Mouse (Mus musculus) right cerebral cortex, postnatal 36 days (tissue): Measurements from ENCODE around the gene Ccl9.
A peak's percentile ranks its signal among the peaks of the same experiment; 100 is the strongest.
"Not testable (repeated sequence)": the region's sequence is repeated elsewhere in the genome, so short reads cannot be mapped to it uniquely, and the experiment has no call there.

ENCODE experiments used
- DNase-seq, 2 experiments: peaks; one replicate each; pipeline ENCODE4 v3.0.0; 2022; ENCODE audit warnings: low spot score in 2 of 2, mixed read lengths in 1 of 2

Ccl9 gene

DNA sequence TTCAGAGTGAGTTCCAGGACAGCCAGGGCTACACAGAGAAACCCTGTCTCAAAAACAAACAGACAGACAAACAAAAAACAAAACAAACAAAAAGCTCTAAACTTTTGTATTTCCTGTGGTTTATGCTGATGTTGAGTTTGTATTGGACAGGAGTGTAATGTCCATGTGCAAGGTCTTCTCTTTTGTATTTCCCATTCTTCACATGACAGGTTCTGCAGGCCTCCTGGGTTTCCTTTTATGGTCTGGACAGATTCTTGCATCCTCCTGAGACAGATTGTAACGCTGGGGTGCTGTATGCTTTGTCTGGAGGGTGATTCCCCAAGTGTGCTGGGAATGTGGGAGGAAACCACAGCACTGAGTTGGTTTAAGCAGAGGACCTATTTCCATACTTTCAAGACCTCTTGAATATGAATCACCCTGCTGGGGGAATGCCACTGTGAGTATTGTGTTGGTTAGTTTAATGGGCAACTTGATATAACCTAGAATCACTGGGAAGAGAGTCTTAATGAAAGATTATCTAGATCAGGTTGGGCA lies 2.3 kb upstream of the Ccl9 start:
- no peak for DNase-seq

DNA sequence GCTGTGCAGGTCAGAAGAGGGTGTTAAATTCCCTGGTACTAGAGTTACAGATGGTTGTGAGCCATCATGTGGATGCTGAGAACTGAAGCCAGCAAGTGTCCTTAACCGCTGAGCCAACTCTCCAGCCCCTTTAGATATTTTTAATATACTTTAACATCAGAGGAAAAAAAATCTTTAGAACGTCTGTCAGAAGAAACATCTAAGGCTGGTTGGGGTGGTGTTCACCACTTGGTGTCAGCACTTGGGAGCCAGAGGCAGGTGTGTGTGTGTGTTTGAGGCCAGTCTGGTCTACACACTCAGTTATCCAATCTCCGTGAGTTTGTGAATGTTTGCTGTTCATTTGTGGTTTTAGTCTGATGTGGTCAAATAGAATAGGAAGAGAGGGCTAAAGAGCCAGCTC lies 563 bp upstream of the Ccl9 start:
- DNase-seq = no peak

DNA sequence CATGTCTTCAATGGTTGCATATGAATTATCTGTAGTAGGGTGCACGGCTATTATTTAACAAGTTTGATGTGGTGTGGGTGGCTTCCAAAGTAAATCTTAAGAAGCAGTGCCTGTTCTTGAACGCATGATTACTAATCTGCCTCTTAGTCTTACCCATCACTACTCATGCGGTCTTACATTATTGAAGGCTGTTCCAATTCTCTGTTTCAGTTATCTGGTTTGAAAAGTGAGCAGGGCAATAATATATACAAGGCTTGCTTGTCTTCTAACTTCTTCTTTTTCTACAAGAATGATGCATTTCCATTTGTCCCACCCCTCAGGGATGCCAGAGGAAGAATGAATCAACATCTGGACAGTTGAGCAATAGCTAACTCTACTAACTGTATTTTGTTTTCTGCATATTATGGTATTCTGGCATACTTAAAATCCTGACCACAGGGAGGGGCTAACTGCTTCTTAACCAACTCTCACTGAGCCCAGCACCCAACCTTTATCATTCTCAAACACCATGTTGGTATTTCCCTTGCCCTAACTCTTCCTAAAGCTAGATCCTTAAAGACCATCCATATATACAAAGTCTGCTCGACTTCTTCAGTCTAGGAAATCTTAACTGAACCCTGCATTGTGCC lies 1.4 kb downstream of the Ccl9 start:
- DNase-seq = no peak

DNA sequence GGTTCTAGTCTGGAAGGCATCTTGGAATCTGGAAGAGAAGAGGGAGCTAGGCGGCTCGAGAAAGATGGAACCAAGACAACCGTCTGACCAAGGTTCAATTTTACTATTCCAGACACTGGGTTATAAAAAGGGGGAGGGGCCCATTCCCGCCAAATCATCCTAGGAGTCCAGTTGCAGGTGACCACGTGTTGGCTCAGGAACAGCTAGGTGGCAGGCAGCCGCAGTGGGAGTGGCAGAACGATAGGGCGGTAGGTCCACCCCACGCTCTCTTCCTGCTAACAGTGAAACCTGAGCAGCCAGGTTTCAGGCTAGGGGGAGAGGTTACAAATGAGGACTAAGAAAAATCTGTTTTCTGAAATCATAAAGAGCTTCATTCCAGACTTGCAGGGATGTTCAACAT lies 5.6 kb downstream of the Ccl9 start:
- no peak for DNase-seq

DNA sequence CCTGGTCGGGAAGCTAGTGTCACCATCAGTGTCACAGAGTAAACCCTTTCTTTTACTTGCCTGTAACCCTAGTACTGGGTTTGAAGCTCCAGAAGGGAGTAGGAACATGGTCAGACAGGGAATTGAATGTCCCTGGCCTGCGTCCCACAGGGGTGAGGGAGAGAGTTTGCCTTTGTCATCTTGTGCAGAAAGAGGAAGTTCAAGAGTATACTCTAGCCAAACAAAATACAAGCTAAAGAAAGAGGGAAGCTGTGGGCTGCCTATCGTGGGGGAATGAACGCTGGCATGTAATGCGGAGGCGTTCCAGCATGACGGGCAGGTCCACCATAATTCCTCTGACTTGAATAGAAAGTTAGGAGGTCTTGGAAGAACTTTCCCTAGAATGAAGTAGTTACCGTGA lies 6.2 kb downstream of the Ccl9 start:
- DNase-seq = peak in 1 of 2 experiments; percentile 5

DNA sequence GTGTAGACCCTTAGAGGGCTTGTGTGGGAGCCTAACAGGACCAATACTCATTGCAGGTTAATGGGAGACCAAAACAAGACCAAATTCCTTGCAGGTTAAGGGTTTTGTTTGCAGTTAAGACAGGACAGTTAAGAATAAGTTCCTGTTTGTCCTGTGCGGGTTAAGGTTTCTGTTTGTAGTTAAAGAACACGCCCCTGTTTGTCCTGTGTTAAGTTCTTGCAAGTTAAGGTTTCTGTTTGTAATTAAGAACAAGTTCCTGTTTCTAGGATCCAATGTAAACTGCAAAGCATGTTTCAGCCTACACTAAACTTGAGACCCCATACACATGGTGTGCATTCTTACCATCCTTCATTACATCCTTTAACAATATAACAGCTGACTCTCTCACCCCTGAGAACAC lies 8.2 kb downstream of the Ccl9 start:
- DNase-seq = no peak

DNA sequence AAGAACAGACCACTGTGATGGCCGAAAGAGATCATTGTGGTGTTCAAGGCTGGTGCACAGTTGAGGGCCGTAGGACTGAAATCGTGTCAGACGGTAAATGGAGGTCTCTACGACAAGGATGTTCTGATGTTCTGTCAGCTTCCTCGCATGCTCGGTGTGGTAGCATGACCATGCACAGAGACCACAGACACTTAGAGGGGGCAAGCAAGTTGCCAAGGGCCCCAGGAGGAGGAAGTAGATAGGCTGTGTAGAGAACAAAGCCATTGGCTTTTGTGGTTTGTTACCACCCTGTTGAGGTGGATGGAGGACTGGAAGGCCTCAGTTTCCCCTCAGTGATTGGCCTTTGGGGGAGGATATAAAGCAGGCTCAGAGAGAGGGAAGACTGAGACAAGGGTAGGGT lies 9.2 kb downstream of the Ccl9 start:
- no peak for DNase-seq

DNA sequence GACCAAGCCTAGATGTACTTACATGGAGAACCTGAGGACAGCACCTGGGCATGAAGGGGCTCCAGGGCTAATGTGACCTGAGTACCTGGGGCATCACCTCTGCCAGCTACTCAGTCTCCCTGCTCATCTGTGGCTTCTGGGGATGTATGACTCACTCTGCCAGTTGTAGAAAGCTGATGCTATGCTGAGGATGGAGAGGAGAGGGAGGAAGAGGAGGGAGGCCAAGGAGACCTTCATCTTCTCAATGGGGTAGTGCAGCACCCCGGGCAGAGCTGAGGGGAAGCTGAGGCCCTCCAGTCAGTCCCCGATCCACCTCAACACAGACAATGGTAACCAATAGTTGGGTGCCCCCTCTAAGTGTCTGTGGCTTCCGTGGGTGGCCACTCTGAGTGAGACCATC lies 9.7 kb downstream of the Ccl9 start:
- no peak for DNase-seq

DNA sequence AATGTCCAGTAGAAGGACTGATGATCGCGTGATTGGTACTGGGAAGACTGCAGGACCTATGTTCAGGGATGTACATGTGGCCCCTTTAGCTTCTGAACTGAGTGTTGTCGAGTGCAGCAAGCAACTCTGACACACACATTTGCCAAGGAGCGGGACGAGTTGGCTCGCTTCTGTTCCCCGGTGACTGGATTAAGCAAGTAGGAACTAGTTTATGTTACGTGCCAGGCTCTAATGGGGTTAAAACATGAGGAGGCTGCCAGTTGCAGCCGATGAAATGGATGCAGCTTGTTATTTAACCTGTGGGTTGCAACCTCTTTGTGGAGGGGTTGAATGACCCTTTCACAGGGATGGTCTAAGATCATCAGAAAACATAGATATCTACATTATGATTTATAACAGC lies 10.4 kb downstream of the Ccl9 start:
- no peak for DNase-seq

DNA sequence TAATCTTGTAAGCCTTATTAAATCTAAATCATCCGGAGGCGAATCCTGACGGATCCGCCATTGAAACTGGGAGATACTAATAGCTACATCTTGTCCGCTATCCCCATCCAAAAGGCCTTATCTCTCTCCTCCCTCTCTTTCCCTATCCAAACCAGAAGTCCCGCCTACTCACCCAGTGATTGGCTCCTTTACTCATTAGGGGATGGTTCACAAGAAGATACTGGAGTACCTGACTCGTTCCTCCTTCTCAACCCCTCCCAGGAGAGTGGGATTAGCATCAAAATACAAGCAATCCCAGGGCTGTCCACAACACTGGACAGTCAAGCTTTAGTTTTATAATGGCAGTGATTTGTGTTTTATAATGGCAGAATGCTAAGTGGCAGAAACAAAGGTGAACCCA lies 11.1 kb downstream of the Ccl9 start:
- no peak for DNase-seq

DNA sequence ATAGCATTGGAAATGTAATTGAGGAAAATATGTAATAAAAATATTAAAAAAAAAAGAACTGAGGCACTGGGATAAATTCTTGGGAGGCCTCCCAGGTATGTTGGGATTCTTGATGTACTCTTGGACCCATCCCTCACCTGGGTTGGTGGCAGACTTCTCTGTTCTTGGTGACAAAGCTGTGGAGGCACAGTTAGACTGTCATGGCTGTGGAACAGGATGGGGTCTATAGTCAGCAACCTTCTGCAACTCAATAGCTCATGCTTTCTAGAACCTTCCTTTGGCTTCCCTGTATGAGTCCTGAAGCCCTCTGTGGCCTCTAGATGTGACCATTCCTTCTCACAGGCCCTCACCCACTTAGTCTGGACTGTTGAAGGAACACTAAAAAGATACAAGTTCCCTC lies 11.8 kb downstream of the Ccl9 start:
- DNase-seq = no peak

DNA sequence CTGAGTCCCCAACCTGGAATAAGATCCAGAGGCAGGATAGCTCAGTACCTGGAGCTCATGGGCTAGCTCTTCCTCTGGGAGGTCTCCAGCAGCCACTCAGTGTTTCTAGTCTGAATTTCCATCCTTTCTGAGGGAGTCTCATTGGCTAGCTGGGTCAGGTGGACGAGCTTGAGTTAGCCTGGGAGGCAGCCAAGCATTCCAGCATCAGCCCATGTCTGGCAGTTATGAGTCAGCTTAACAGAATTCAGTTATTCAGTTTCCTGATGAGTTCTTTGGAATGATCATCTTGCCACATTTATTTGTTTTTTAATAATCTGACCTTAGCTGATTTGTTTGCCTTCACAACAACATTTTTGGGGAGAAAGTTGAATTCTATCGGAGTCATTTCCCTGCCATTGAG lies 14.7 kb downstream of the Ccl9 start:
- DNase-seq = no peak

DNA sequence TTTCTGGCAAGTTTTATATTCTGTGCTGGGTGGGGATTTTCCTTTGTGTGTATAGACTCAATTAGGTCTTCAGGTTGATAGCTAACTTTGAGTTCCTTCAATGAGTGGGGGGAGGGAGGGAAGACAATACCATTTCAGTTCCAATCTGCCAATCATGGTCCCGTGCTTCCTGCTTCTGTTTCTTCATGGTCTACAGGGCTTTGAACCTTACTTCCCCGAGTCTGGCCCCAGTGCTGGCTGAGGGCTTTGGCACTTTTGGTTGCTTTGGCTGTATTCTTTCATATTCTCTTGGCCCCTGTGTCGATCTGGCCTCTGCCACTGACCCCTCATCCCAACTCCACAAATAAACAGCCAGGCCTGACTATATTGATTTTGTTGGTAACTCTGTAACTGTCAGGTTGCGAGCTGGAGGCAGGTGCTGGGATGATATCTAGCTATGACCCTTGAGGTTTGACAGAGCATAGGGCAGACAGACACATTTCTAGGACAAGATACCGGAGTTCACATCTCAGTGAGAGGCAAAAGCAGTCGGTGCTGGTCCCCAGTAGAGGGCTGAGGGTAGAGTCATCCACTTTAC lies 16.0 kb downstream of the Ccl9 start:
- DNase-seq = no peak

DNA sequence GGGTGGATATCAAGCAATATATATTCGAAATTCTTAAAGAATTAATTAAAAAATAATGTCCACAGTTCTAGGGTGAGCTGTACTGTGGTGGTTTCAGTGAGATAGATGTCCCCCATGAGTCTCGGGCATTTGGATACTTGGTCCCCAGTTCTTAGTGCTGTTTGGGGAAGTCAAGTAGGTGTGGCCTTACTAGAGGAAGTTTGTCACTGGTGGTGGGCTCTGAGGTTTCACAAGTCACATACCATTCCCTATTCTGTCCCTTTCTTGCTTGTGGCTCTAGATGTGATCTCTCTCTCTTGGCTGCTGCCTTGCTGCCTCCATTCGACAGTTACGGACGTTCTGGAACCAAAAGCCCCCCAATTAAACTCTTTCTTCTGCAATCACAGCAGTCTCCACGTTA lies 18.0 kb downstream of the Ccl9 start:
- DNase-seq = no peak

DNA sequence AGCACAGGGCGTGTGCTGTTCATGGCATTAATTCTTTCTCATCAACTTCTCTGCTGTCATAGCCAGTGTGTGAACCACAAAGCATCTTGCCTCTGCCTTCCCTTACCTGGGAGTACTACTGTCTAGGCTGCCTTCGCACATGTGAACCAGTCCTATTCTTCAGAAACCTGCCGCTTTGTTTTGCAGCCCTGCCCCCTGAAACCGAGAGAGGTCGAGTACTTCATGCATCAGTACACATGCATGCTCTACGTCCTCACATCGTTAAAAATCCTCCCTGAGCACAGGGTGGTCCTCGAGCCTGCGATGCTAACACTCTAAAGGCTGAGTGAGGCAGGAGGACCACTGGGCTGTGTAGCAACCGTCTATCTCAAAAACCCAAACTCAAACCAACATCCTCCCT lies 21.4 kb downstream of the Ccl9 start:
- DNase-seq = no peak

DNA sequence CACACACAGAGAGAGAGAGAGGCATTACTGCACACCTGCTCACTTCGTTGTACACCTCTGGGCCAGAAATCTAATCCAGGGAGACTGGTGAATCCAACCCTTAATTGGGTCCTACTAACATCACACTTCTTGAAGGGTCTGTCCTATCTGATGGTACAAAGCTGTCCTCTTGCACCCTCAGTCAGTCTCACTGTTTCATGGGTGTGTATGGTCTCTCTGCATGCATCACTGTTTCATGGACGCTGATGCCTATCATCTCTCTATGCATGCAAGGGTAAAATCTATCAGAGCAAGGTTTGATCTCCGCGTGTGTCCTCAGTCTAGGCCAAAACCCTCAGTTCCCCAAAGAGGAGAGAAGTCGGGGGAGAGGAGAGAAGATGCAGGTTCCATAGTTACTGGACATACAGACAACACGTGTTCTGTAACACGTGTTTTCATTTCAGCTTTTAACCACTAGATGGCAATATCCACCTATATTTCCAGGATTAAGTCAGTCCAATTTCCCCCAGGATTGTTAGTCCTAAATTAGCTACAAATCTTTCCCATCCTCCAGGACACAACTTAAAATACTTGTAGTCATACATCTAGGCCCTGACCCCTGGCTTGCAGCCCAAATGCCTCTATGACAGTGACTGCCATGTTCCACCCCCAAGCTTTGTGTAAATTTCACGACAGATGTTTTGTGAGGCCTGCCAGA lies 22.2 kb downstream of the Ccl9 start:
- no peak for DNase-seq

DNA sequence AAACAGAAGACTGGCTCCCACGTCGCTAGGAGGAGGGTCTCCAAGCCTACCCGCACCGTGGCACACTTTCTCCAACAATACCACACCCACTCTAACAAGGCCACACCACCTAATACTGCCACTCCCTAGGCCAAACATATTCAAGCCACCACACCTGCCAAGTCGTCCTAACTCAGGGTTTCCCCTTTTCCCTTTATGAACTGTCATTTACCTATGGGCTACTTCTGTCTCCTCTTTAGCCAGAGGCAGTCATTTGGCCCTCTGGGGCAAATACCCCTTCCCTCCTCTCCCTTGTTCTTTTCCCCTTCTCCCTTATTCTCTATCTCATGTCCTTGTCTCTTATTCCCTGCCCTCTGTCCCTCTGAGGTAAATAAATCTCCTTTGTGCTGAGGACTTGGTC lies 26.8 kb downstream of the Ccl9 start:
- no peak for DNase-seq

DNA sequence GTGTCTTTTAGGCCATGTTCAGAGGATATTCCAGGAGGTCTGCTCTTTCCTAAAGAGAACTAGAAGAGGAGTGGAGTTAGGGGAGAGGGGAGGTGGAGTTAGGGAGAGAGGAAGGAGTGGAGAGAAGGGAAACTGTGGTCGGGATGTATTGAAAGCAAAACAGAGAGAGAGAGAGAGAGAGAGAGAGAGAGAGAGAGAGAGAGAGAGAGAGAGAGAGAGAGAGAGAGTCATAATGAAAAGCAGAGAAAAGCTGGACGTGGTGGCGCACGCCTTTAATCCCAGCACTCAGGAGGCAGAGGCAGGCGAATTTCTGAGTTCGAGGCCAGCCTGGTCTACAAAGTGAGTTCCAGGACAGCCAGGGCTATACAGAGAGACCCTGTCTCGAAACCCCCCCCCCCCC lies 27.4 kb downstream of the Ccl9 start:
- not testable (repeated sequence) for DNase-seq

DNA sequence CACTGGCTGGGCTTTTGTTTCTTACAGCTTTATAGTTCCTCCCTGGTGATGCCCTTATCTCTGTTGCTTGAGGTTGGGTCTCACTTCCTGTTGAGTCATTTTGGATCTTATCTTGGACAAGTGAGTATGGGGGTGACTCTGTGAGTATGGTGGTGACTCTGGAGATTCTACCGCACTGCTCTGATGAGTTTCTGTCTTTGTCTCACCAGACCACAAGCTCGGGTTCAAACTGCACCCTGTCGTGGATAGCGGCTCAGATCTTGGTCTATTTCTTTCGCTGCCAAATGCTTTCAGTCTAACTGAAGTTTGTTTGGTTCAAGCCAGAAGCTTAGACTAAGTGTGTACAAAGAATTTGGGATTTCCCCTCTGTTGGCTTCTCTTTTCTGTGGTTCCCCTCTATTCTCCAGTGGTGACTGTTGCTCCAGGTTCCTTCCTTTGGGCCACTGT lies 28.2 kb downstream of the Ccl9 start:
- DNase-seq = no peak

DNA sequence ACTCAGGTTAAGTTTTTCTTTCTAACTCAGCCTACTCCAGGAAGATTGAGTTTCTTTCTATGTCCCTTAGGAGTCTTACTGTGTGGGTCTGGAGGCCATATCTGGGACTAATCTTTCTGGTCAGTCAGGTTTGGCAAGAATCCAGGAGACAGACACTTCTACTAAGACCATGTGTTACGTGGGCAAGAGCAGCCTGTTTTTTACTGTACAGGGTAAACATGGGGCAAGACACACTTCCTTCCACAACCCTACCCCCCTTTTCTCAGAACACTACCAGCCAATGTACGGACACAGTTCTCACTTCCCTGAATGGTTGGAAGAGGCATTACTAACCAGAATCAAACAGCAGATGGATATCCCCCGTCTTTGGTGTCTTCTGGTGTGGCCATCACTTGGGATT lies 34.2 kb downstream of the Ccl9 start:
- DNase-seq = no peak

DNA sequence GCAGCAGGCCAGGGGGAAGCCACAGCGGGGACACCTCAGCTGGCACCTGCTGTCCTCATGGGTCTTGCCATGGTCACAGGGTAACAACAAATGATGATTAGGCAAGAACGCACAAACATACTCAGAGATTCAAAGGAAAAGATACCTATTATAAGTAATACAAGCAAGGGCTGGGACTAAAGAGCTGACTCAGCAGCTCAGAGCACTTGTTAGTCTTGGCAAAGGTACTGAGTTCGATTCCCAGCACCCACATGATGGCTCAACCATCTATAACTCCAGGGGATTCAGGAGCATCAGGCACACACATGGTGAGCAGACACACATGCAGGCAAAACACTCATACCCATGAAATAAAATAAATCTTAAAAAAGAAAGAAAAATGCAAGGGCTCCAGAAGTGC lies 37.0 kb downstream of the Ccl9 start:
- no peak for DNase-seq

DNA sequence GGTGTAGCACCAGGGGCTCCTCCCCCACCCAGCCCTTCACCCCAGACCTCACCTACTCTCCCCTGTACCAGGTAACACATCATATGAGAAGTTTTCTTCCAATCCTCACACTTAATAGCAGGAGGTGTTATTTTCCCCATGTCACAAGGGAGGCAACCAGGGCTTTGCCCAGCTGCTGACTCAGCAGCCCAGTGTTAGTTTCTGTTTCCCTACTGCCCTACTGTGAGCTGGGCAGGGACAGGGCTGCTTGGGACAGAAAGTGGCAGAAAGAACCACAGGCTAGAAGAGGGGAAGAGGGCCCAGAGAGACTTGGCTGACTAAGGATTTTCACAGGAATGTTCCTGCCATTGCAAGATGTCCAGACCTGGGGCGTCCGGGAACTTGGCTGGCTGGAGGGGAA lies 37.5 kb downstream of the Ccl9 start:
- DNase-seq = no peak

DNA sequence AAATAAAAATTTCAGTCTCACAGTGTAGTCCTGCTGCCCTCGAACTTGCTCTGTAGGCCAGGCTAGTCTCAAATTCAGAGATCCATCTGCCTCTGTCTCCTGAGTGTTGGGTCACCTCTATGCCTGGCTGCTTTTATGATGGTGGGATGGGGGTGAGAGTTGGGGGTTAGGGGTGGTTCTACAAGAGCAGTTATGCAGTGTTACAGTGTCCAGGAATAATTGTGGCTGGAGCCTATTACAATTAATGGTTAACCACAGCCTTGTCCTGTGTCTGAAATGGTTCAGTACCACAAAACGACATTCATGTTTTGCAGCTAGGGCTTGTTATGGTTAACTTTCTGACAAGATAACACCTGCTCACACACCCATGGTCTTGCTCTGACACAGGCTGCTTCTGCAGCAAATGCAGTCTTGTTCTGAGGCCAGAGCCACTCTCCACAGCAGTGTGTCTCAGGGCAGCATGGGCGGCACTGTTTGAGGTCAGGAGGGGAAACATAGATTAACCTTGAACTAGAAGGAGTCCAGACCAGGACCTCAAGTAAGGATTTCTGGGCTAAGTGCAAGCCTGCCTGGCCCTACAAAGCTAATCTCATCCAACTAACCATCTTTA lies 39.6 kb downstream of the Ccl9 start:
- DNase-seq = no peak
